Mouse (Mus musculus) myocyte (in vitro differentiated cells): ENCODE measurements around the gene Wasf1.
A peak's percentile ranks its signal among the peaks of the same experiment; 100 is the strongest.

Source experiments
- MAX ChIP-seq: IDR thresholded peaks from one replicate; pipeline ENCODE4 v1.6.1; 2011; ENCODE audit warnings: low read depth, mild to moderate bottlenecking, control low read depth
- MYOD1 ChIP-seq, 3 experiments: IDR thresholded peaks; one replicate each; pipeline ENCODE4 v1.6.1; 2011; ENCODE audit warnings: control low read depth in 2 of 3, low read depth in 2 of 3, mild to moderate bottlenecking in 2 of 3, moderate library complexity in 1 of 3; ENCODE audit not compliant: insufficient read length in 2 of 3, control insufficient read depth in 1 of 3
- MYOG ChIP-seq, 3 experiments: IDR thresholded peaks; one replicate each; pipeline ENCODE4 v1.6.1; 2011; ENCODE audit warnings: control low read depth in 2 of 3, low read depth in 2 of 3, mild to moderate bottlenecking in 2 of 3; ENCODE audit not compliant: insufficient read length in 2 of 3, control insufficient read depth in 1 of 3, insufficient read depth in 1 of 3
- POLR2A ChIP-seq: IDR thresholded peaks from one replicate; pipeline ENCODE4 v1.6.1; 2011; ENCODE audit warnings: low read depth, mild to moderate bottlenecking, control low read depth, moderate library complexity; ENCODE audit not compliant: insufficient read length
- POLR2AphosphoS2 ChIP-seq: IDR thresholded peaks from one replicate; pipeline ENCODE4 v1.6.1; 2011; ENCODE audit warnings: low read depth, control low read depth; ENCODE audit not compliant: insufficient read length
- SRF ChIP-seq: IDR thresholded peaks from one replicate; pipeline ENCODE4 v1.6.1; 2011; ENCODE audit warnings: low read depth; ENCODE audit not compliant: control insufficient read depth, insufficient read length
- TCF12 ChIP-seq: IDR thresholded peaks from one replicate; pipeline ENCODE4 v1.6.1; 2011; ENCODE audit warnings: mild to moderate bottlenecking, control low read depth; ENCODE audit not compliant: poor library complexity, insufficient read depth, severe bottlenecking
- TCF3 ChIP-seq: IDR thresholded peaks from one replicate; pipeline ENCODE4 v1.6.1; 2011; ENCODE audit warnings: low read depth, control low read depth; ENCODE audit not compliant: insufficient read length

DNA sequence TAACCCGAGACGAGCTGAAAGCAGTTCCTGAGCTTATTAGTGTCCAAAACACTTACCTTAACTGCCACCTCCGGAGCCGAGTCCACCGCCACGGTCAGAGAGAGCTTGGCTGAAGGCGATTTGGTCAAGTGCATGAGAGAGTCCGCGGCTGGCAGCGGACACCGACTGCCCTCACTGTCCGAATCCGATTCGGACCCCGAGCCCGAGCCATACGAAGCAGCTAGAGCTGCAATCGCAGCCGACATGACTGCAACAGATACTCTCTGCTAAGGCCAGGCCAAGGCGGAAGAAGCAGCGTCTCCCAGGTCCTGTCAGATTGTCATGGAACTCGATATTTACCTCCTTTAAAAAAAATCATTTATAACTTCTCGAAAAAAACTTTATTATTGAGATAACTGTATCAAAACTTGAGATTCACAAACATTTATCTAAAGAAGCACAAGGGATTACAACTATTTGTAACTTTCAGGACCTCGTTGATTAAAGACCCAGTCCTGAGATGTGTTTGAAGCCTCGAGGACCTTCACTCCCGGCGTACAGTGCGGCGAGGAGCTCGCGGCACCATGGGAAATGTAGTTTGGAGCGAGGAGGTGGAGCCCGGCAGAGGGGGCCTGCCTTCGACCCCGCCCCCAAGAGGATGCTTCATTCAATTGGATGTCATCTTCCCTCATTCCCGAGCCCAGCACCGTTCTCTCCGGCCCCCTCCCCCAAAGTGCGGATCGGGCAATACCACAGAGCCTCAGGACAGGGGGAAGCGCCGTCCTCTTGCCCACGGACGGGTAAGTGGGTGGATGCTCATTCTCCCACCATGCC lies at the start of gene Wasf1, which contains the start of gene Cdc40:
- TF ChIP-seq MYOD1 (IDR thresholded peaks at IDR 0.05; ENCODE audit: control insufficient read depth in 1 of 3, insufficient read length in 2 of 3, low read depth in 2 of 3) (no peak), POLR2A (peak; percentile 97), MYOG (IDR thresholded peaks at IDR 0.05; ENCODE audit: control insufficient read depth in 1 of 3, insufficient read depth in 1 of 3, insufficient read length in 2 of 3, low read depth in 2 of 3) (no peak), MAX (no peak), TCF12 (no peak), SRF (no peak), POLR2AphosphoS2 (peak; percentile 93), TCF3 (no peak)
